Mouse (Mus musculus): Measurements from ENCODE around the gene Ccr2.
"Not testable (repeated sequence)": the region's sequence is repeated elsewhere in the genome, so short reads cannot be mapped to it uniquely, and the experiment has no call there.

Ccr2 gene

DNA sequence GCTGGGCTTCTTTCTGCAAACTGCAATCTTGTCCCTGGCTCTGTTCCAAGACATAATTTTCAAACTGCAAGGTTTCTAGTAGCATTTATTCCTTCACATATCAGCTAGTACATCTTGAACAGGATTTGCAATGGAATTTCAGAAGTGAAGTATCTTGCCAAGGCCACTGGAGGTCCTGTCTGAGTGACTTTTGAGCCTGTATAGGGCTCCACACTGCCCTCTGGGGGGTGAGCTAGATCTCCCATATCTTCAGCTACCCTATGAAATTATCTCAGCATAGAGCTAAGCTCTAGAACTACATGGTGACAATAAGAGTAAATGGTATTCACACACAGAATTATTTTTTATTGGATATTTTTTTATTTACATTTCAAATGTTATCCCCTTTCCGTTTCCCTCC is 16.7 kb downstream of the Ccr2 start:
- DNase-seq (ENCODE audit: low read depth in 2 of 2, low spot score in 2 of 2), result peak; percentile 16 to 62

GRCm38 (mm10) chr9:124121387-124122184 is 19.8 kb downstream of the Ccr2 start, which contains the start of gene Ccr5:
Gene Ccr5 (plus strand): TSS chr9:124121543.
- DNase-seq (ENCODE audit: low read depth in 2 of 2, low spot score in 2 of 2), result peak in 1 of 2 experiments; percentile 9

DNA sequence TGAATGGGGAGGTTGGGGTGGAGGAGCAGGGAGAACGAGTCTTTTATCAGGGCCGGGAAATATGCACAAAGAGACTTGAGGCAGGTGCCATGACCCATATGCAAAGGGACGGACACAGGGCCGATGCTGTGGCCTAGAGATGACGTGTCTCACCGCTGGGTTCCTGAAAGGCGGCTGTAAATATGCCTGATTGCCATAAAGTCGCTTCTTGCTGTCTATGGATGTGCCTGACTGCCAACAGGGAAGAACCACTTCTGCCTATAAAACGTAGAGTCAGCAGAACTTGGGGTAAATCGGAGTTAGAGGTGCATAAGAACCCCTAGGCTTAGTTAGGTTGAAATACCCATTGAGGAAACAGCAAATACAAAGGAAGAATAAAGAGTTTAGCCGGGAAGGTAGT is 23.8 kb downstream of the Ccr2 start:
- DNase-seq (ENCODE audit: low read depth in 2 of 2, low spot score in 2 of 2), result no peak

GRCm38 (mm10) chr9:124126373-124126772 is 24.6 kb downstream of the Ccr2 start:
- DNase-seq (ENCODE audit: low read depth in 2 of 2, low spot score in 2 of 2), result no peak

- no peak for DNase-seq (ENCODE audit: low read depth in 2 of 2, low spot score in 2 of 2)
Measured at GRCm38 (mm10) chr9:124127412-124127811, 25.7 kb downstream of the Ccr2 start.

GRCm38 (mm10) chr9:124128379-124128778 is 26.6 kb downstream of the Ccr2 start:
- peak; percentile 49 to 64 for DNase-seq (ENCODE audit: low read depth in 2 of 2, low spot score in 2 of 2)

GRCm38 (mm10) chr9:124132899-124133298 is 31.1 kb downstream of the Ccr2 start:
- not testable (repeated sequence) for DNase-seq (ENCODE audit: low read depth in 2 of 2, low spot score in 2 of 2)

GRCm38 (mm10) chr9:124134919-124135318 is 33.2 kb downstream of the Ccr2 start:
- DNase-seq (ENCODE audit: low read depth in 2 of 2, low spot score in 2 of 2), result not testable (repeated sequence)

DNA sequence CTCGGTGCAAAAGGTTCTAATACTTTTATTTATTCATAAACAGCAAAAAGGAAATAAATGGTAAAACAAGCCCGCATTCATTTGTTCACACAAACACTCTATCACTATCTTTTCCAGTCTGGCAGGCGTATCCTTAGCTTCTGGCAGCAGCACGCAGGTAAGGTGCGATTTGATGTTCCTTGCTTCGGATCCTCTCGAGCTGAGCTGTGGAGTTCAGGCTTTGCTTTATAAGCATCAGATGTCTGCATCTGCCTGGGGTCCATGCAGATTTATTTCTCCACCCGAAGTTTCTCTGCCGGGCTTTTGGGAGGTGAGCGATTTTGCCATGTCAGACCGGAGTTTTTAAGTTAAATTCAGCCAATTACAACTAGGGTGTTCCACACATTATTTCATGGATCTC is 35.9 kb downstream of the Ccr2 start:
- DNase-seq (ENCODE audit: low read depth in 2 of 2, low spot score in 2 of 2), result no peak

GRCm38 (mm10) chr9:124138055-124138775 is 36.5 kb downstream of the Ccr2 start:
- DNase-seq (ENCODE audit: low read depth in 2 of 2, low spot score in 2 of 2), result no peak

- DNase-seq (ENCODE audit: low read depth in 2 of 2, low spot score in 2 of 2), result no peak
Measured at GRCm38 (mm10) chr9:124143678-124144077, 41.9 kb downstream of the Ccr2 start.

DNA sequence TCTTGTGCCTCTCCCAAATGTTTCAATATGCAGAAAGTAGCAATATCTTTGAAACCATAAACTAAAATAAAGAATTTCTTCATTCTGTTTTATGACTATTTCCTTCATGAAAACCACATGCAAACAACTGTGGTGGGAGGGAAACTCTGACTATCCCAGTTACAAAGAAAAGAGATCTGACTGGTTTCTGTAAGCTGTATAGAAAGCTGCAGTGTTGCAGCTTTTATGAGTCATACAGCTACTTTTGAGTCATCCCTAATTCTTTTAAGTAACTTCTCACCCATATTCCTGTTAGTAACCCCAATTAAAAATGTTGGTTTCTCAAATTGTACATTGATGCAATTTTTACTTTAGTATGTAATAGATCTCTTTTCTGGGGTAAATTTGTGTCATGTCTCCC is 44.6 kb downstream of the Ccr2 start:
- DNase-seq (ENCODE audit: low read depth in 2 of 2, low spot score in 2 of 2), result no peak

Measured in CD8-positive naive resting alpha-beta T cell, adult 2 months (primary cell).